Mouse (Mus musculus) cortical plate, adult 2 months (tissue): ENCODE results near the gene Rundc3a.

Source experiments
- CTCF ChIP-seq: fragments of 200-500 bp; IDR thresholded peaks from 2 replicates; pipeline ENCODE4 v1.5.1; 2011; ENCODE audit warnings: mild to moderate bottlenecking, control low read depth, low read length; ENCODE audit not compliant: insufficient read depth; ENCODE audit errors: extremely low read depth
- POLR2A ChIP-seq: fragments of 200-500 bp; IDR thresholded peaks from 2 replicates; pipeline ENCODE4 v1.6.1; 2011; ENCODE audit warnings: mild to moderate bottlenecking, low read length, control low read depth; ENCODE audit not compliant: insufficient read depth; ENCODE audit errors: extremely low read depth

- TF ChIP-seq CTCF, result no peak
- TF ChIP-seq POLR2A, result no peak
These were observed 12.5 kb downstream of the Rundc3a start for GRCm38 (mm10) chr11:102405544-102406285.
